In the genomic region with DNA sequence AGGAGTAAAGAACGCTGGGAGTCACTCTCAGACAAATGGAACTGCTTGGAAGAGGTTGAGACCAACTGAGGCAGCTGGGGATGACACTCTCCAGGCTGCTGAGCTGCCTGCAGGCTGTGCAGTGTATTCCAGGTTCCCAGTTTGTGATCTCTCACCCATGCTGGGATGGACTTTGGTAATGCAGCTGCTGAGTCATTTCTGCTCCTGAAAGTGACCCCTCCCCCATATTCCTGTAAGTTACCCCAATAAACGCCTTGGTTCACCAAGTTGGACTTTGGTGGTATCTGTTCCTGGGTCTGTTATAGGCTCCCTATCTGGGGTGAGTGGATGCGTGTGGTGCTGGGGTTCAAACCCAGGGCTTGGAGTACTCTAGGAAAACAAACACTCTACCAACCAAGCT, we compare ENCODE assay signal across 29 mouse cellular contexts. TPM values are rescaled to one million over a fixed set of nuclear protein-coding genes. Genes with fewer than 3 reads are reported as not detected.
"Had no signal": no experiment of that assay in that cellular context is flagged by ENCODE, and none has a peak within 500 bp of the region (broad histone marks: within the 10 kb centered on the region; RNA-seq: fewer than 3 reads in every experiment).

No protein-coding gene starts in this region.

- H3K4me2 ChIP-seq: heart, embryonic 11.5 days; heart, embryonic 13.5 days; heart, embryonic 15.5 days; hindbrain, embryonic 14.5 days; kidney, embryonic 15.5 days; limb, embryonic 12.5 days; liver, embryonic 12.5 days had no signal

- H3K4me1 ChIP-seq: limb, embryonic 12.5 days; liver, embryonic 12.5 days had no signal

- H3K9me3 ChIP-seq: heart, embryonic 15.5 days; kidney, embryonic 15.5 days; limb, embryonic 10.5 days; limb, embryonic 12.5 days; liver, embryonic 12.5 days had no signal

- DNase-seq: forebrain, postnatal 0 days; gastrocnemius, postnatal 14 days; gastrocnemius, postnatal 36 days; heart, adult 11 months; heart, adult 2 months; heart, postnatal 14 days; heart, postnatal 36 days; kidney, adult 18-20 months; kidney, postnatal 10 days; kidney, postnatal 25 days; kidney, postnatal 4 days; liver had no signal

- H3K4me3 ChIP-seq: heart, adult 2 months; heart, embryonic 13.5 days; heart, embryonic 15.5 days; kidney, embryonic 15.5 days; layer of hippocampus, adult 2 months; left cerebral cortex, adult 2 months; limb, embryonic 10.5 days; limb, embryonic 12.5 days; liver, embryonic 12.5 days had no signal

- ATAC-seq: forebrain, postnatal 0 days; hindbrain, embryonic 16.5 days; inflammation-experienced regulatory T-cells, adult 6 months; intestine, embryonic 16.5 days; liver, embryonic 12.5 days had no signal

- H3K36me3 ChIP-seq: heart, embryonic 13.5 days; heart, embryonic 15.5 days; kidney, embryonic 15.5 days; limb, embryonic 10.5 days; limb, embryonic 12.5 days; liver, embryonic 12.5 days had no signal

- H3K27ac ChIP-seq: heart, adult 2 months; heart, embryonic 13.5 days; heart, embryonic 15.5 days; hindbrain, embryonic 14.5 days; kidney, embryonic 15.5 days; layer of hippocampus, adult 2 months; left cerebral cortex, adult 2 months; limb, embryonic 10.5 days; limb, embryonic 12.5 days; liver, embryonic 12.5 days; liver, embryonic 14.5 days had no signal

- H3K9ac ChIP-seq: forebrain, postnatal 0 days; heart, embryonic 13.5 days; heart, embryonic 15.5 days; hindbrain, embryonic 14.5 days; kidney, embryonic 15.5 days; limb, embryonic 12.5 days; liver, embryonic 12.5 days; liver, embryonic 14.5 days had no signal

RNA-seq across cellular contexts. Expression of a gene that starts 9.6 kb away (rescaled TPM):
- polyA plus RNA-seq: inflammation-experienced regulatory T-cells, adult 6 months had no signal

RNA-seq across cellular contexts. Expression of a gene that starts 38.2 kb away (rescaled TPM):
- polyA plus RNA-seq: gonadal fat pad, adult 2 months; heart, adult 2 months; heart, embryonic 13.5 days; heart, embryonic 15.5 days; heart, postnatal 0 days; hindbrain, embryonic 11.5 days; inflammation-experienced regulatory T-cells, adult 6 months; intestine, embryonic 16.5 days; kidney, embryonic 15.5 days; limb, embryonic 10.5 days; limb, embryonic 12.5 days; liver, embryonic 12.5 days; liver, embryonic 14.5 days had no signal
